Mouse (Mus musculus) bone marrow, adult 2 months (tissue): Measurements from ENCODE around the gene Pml.

Source experiments
- CTCF ChIP-seq: fragments of 200-500 bp; IDR thresholded peaks from 2 replicates; pipeline ENCODE4 v1.5.1; 2011; ENCODE audit warnings: low read length, control low read depth; ENCODE audit not compliant: control insufficient read depth, insufficient read depth
- POLR2A ChIP-seq: fragments of 200-500 bp; IDR thresholded peaks from 2 replicates; pipeline ENCODE4 v1.6.1; 2011; ENCODE audit warnings: low read depth, mild to moderate bottlenecking, control low read depth, low read length, borderline replicate concordance; ENCODE audit not compliant: control insufficient read depth

DNA sequence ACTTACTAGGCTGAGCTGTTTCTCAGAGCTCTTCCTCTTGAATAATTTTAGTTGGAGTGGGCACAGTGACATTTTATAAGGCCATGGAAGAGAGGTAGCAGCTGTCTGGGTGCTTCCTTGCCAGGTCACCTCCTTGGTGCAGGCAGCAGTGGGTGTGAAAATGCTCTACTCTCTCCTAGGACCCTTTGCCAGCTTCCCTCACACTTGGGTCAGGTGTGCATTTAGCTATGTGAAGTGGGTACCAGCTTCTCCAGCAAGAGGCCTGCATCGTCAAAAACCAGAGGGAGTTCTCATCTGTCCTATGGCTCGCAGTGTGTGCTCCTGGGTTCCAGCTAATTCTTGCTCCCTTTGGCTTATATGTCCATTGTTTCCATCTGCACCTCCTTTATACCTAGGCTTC, 70.2 kb downstream of the Pml start:
- TF ChIP-seq POLR2A (no peak), CTCF (no peak)
